Mouse (Mus musculus) G1E-ER4 (cell line): ENCODE measurements around the gene Necap2. TPM values are rescaled to one million over a fixed set of nuclear protein-coding genes. Genes with fewer than 3 reads are reported as not detected.

ENCODE experiments used
- GATA1 ChIP-seq: IDR thresholded peaks from one replicate; pipeline ENCODE4 v1.8.0; 2012; ENCODE audit warnings: low read length, inconsistent platforms
- polyA plus RNA-seq: library from polyadenylated mRNA; stranded (reverse); fragments of >175 nt; gene quantifications from 2 replicates; pipeline ENCODE4 v1.2.3, GENCODE M21; 2012

Gene Necap2
- polyA plus RNA-seq, 1 experiment: 130 TPM

GRCm38 (mm10) chr4:141020811-141021613, 57.1 kb downstream of the Necap2 start:
- no peak for TF ChIP-seq GATA1

- TF ChIP-seq GATA1: no peak
These were observed 57.9 kb downstream of the Necap2 start for GRCm38 (mm10) chr4:141020220-141020619.

- no peak for TF ChIP-seq GATA1
These were observed 60.3 kb downstream of the Necap2 start for GRCm38 (mm10) chr4:141017657-141018436.

Other genes starting within 250 kb of the Necap2 start
- gene Padi1, start 232.6 kb downstream of the Necap2 start, polyA plus RNA-seq: 0.05 TPM in 1 of 2 replicates, not detected in the other
- not detected in 2 replicates for gene Padi2, start 172.0 kb downstream of the Necap2 start, polyA plus RNA-seq
- 113 and 184 TPM in 2 replicates for gene Sdhb, start 117.2 kb downstream of the Necap2 start, polyA plus RNA-seq
- gene Atp13a2, start 91.5 kb downstream of the Necap2 start, polyA plus RNA-seq: 94.6 and 123 TPM in 2 replicates
- gene Mfap2, start 67.9 kb downstream of the Necap2 start, polyA plus RNA-seq: not detected in 2 replicates
- 1.6 and 2.6 TPM in 2 replicates for gene Crocc, start 17.8 kb downstream of the Necap2 start, polyA plus RNA-seq
- not detected in 2 replicates for gene Spata21, start 10.0 kb upstream of the Necap2 start, polyA plus RNA-seq
- gene Szrd1, start 61.4 kb upstream of the Necap2 start, polyA plus RNA-seq: 134 and 153 TPM in 2 replicates
- 14.9 and 15.3 TPM in 2 replicates for gene Fbxo42, start 69.6 kb upstream of the Necap2 start, polyA plus RNA-seq
- 0.76 and 0.92 TPM in 2 replicates for gene Rsg1, start 135.6 kb upstream of the Necap2 start, polyA plus RNA-seq
- not detected in 2 replicates for gene Arhgef19, start 161.1 kb upstream of the Necap2 start, polyA plus RNA-seq
- gene Epha2, start 222.9 kb upstream of the Necap2 start, polyA plus RNA-seq: 0.02 TPM in 1 of 2 replicates, not detected in the other